Mouse (Mus musculus) lung, embryonic 15.5 days (tissue): ENCODE data around the gene Chchd6. TPM values are rescaled to one million over a fixed set of nuclear protein-coding genes. Genes with fewer than 3 reads are reported as not detected.

ENCODE experiments used
- ATAC-seq: fragments of 200-750 bp; cut with Nextera tagmentation; 2 replicates; pipeline ENCODE4 v1.8.0; 2017; ENCODE audit warnings: moderate number of reproducible peaks, borderline replicate concordance; ENCODE audit not compliant: low FRiP score, low TSS enrichment; ENCODE audit errors: extremely low read depth
- H3K27ac ChIP-seq: fragments of 300-500 bp; sonication (generic); 2 replicates; pipeline ENCODE4 v1.5.1; 2015; ENCODE audit warnings: moderate library complexity, mild to moderate bottlenecking, inconsistent platforms
- H3K27me3 ChIP-seq: fragments of 300-500 bp; sonication (generic); 2 replicates; pipeline ENCODE4 v1.6.1; 2015; ENCODE audit warnings: inconsistent platforms
- H3K36me3 ChIP-seq: fragments of 300-500 bp; sonication (generic); 2 replicates; pipeline ENCODE4 v1.6.1; 2015; ENCODE audit warnings: inconsistent platforms
- H3K4me1 ChIP-seq: fragments of 300-500 bp; sonication (generic); 2 replicates; pipeline ENCODE4 v1.6.1; 2015; ENCODE audit warnings: inconsistent platforms
- H3K4me2 ChIP-seq: fragments of 300-500 bp; sonication (generic); 2 replicates; pipeline ENCODE4 v1.6.1; 2015; ENCODE audit warnings: inconsistent platforms, mild to moderate bottlenecking, moderate library complexity
- H3K4me3 ChIP-seq: fragments of 300-500 bp; sonication (generic); 2 replicates; pipeline ENCODE4 v1.5.1; 2015; ENCODE audit warnings: mild to moderate bottlenecking, inconsistent platforms
- H3K9ac ChIP-seq: fragments of 300-500 bp; sonication (generic); 2 replicates; pipeline ENCODE4 v1.6.1; 2015; ENCODE audit warnings: inconsistent platforms
- H3K9me3 ChIP-seq: fragments of 300-500 bp; sonication (generic); 2 replicates; pipeline ENCODE4 v1.6.1; 2016; ENCODE audit warnings: inconsistent platforms
- WGBS: fragments of 180-500 bp; shearing (Covaris S2); methylation state at CpG from one replicate; pipeline ENCODE4 v1.1.7; 2015; 5-methylcytosine and 5-hydroxymethylcytosine counted together
- polyA plus RNA-seq: library from polyadenylated mRNA; unstranded; fragments of >200 nt; fragmentation: Nextera tagmentation; extraction: Ambion mirVana; gene quantifications from 2 replicates; pipeline ENCODE4 v1.2.1, GENCODE M21; 2015

Chchd6 gene
- polyA plus RNA-seq, 1 experiment from 2014 or later = 60.8 TPM

GRCm38 (mm10) chr6:89381851-89382250, 213.6 kb downstream of the Chchd6 start:
- no peak overlapping the region for H3K4me2 ChIP-seq
- no peak overlapping the region for H3K9ac ChIP-seq
- WGBS = 61% methylated on average over 5 of the region's 5 CpGs
- ATAC-seq = no peak
- H3K9me3 ChIP-seq = no peaks in the 10 kb centered on the region
- H3K4me3 ChIP-seq = no peak overlapping the region
- H3K27me3 ChIP-seq = no peaks in the 10 kb centered on the region
- H3K4me1 ChIP-seq = no peaks in the 10 kb centered on the region
- no peak overlapping the region for H3K27ac ChIP-seq
- H3K36me3 ChIP-seq = no peaks in the 10 kb centered on the region

- 59% methylated on average over 3 of the region's 3 CpGs for WGBS
- Histone ChIP-seq H3K4me1 (no peaks in the 10 kb centered on the region), H3K9me3 (no peaks in the 10 kb centered on the region), H3K9ac (no peak overlapping the region), H3K4me3 (no peak overlapping the region), H3K27ac (no peak overlapping the region), H3K27me3 (no peaks in the 10 kb centered on the region), H3K36me3 (no peaks in the 10 kb centered on the region), H3K4me2 (no peak overlapping the region)
- no peak for ATAC-seq
Measured at GRCm38 (mm10) chr6:89381172-89381571, 214.3 kb downstream of the Chchd6 start.

GRCm38 (mm10) chr6:89380751-89381150, 214.7 kb downstream of the Chchd6 start:
- no peaks in the 10 kb centered on the region for H3K9me3 ChIP-seq
- WGBS = 51% methylated on average over 3 of the region's 3 CpGs

GRCm38 (mm10) chr6:89378264-89378663, 217.2 kb downstream of the Chchd6 start:
- no peak overlapping the region for H3K9ac ChIP-seq
- H3K27me3 ChIP-seq = no peaks in the 10 kb centered on the region
- H3K36me3 ChIP-seq = no peaks in the 10 kb centered on the region
- H3K4me2 ChIP-seq = no peak overlapping the region
- no peaks in the 10 kb centered on the region for H3K4me1 ChIP-seq
- WGBS = 56% methylated on average over 2 of the region's 2 CpGs
- H3K4me3 ChIP-seq = no peak overlapping the region
- ATAC-seq = no peak
- H3K9me3 ChIP-seq = no peaks in the 10 kb centered on the region
- no peak overlapping the region for H3K27ac ChIP-seq

More at GRCm38 (mm10) chr6:89380751-89381150, 214.7 kb downstream of the Chchd6 start:
- H3K27ac ChIP-seq = no peak overlapping the region
- H3K4me1 ChIP-seq = no peaks in the 10 kb centered on the region
- no peak overlapping the region for H3K4me2 ChIP-seq
- H3K36me3 ChIP-seq = no peaks in the 10 kb centered on the region
- H3K4me3 ChIP-seq = no peak overlapping the region
- no peak for ATAC-seq
- H3K27me3 ChIP-seq = no peaks in the 10 kb centered on the region
- no peak overlapping the region for H3K9ac ChIP-seq

GRCm38 (mm10) chr6:89368812-89369211, 226.6 kb downstream of the Chchd6 start:
- Histone ChIP-seq H3K27ac (peak overlapping the region; percentile 1; the same call in 1 of the 2 replicates), H3K4me3 (no peak overlapping the region), H3K27me3 (peaks cover 1% of the 10 kb centered on the region; the same call in 1 of the 2 replicates), H3K4me2 (no peak overlapping the region), H3K4me1 (no peaks in the 10 kb centered on the region), H3K36me3 (no peaks in the 10 kb centered on the region), H3K9ac (no peak overlapping the region), H3K9me3 (no peaks in the 10 kb centered on the region)
- no peak for ATAC-seq

- Histone ChIP-seq H3K4me1 (peaks cover 29% of the 10 kb centered on the region), H3K27me3 (peaks cover 8% of the 10 kb centered on the region; the same call in 1 of the 2 replicates), H3K36me3 (no peaks in the 10 kb centered on the region), H3K4me2 (no peak overlapping the region), H3K27ac (no peak overlapping the region), H3K9ac (no peak overlapping the region), H3K4me3 (no peak overlapping the region), H3K9me3 (no peaks in the 10 kb centered on the region)
- ATAC-seq = no peak
- WGBS = 63% methylated on average over 3 of the region's 3 CpGs
Measured at GRCm38 (mm10) chr6:89364342-89364741, 231.1 kb downstream of the Chchd6 start.

- no peak overlapping the region for H3K27ac ChIP-seq
- H3K9me3 ChIP-seq = no peaks in the 10 kb centered on the region
- peak overlapping the region; percentile 99 for H3K4me3 ChIP-seq
- peak overlapping the region; percentile 45 for H3K9ac ChIP-seq
- H3K27me3 ChIP-seq = peaks cover 8% of the 10 kb centered on the region; the same call in 1 of the 2 replicates
- peaks cover 40% of the 10 kb centered on the region for H3K4me1 ChIP-seq
- H3K4me2 ChIP-seq = peak overlapping the region; percentile 97
- H3K36me3 ChIP-seq = no peaks in the 10 kb centered on the region
- 3% methylated on average over 16 of the region's 16 CpGs for WGBS
- peak; percentile 2; the same call in 1 of the 2 replicates for ATAC-seq
Measured at GRCm38 (mm10) chr6:89363107-89363451, 232.4 kb downstream of the Chchd6 start.

GRCm38 (mm10) chr6:89362281-89363106, 233.0 kb downstream of the Chchd6 start, which contains the start of gene Plxna1:
Gene Plxna1 (minus strand): TSS chr6:89362620.
- Histone ChIP-seq H3K27ac (peak within 1 kb of the TSS; percentile 74), H3K4me3 (peak within 1 kb of the TSS; percentile 99), H3K9ac (peak within 1 kb of the TSS; percentile 99), H3K9me3 (no peaks in the 10 kb centered on the region), H3K36me3 (no peaks in the 10 kb centered on the region), H3K27me3 (peaks cover 8% of the 10 kb centered on the region; the same call in 1 of the 2 replicates), H3K4me2 (peak within 1 kb of the TSS; percentile 97), H3K4me1 (peaks cover 40% of the 10 kb centered on the region)
- under 1% methylated on average over 56 of the region's 110 CpGs for WGBS
- ATAC-seq = peak; percentile 80

- peak overlapping the region; percentile 99 for H3K9ac ChIP-seq
- peak; percentile 24; the same call in 1 of the 2 replicates for ATAC-seq
- no peaks in the 10 kb centered on the region for H3K9me3 ChIP-seq
- peak overlapping the region; percentile 99 for H3K4me3 ChIP-seq
- H3K27me3 ChIP-seq = peaks cover 8% of the 10 kb centered on the region; the same call in 1 of the 2 replicates
- peak overlapping the region; percentile 97 for H3K4me2 ChIP-seq
- peak overlapping the region; percentile 74 for H3K27ac ChIP-seq
- H3K36me3 ChIP-seq = 0 out of 2 replicates have a peak, but pooled peaks cover 6% of the 10 kb centered on the region
- peaks cover 40% of the 10 kb centered on the region for H3K4me1 ChIP-seq
- under 1% methylated on average over 74 of the region's 80 CpGs for WGBS
Measured at GRCm38 (mm10) chr6:89361418-89362280, 233.8 kb downstream of the Chchd6 start.

- 0 out of 2 replicates have a peak, but pooled peaks cover 7% of the 10 kb centered on the region for H3K36me3 ChIP-seq
- 0 out of 2 replicates have a peak, but pooled peaks have one; percentile 0 for ATAC-seq
- H3K4me3 ChIP-seq = peak overlapping the region; percentile 99
- WGBS = 41% methylated on average over 8 of the region's 8 CpGs
- H3K9ac ChIP-seq = peak overlapping the region; percentile 99
- no peak overlapping the region for H3K27ac ChIP-seq
- no peaks in the 10 kb centered on the region for H3K9me3 ChIP-seq
- peak overlapping the region; percentile 97 for H3K4me2 ChIP-seq
- peaks cover 8% of the 10 kb centered on the region; the same call in 1 of the 2 replicates for H3K27me3 ChIP-seq
- H3K4me1 ChIP-seq = peaks cover 40% of the 10 kb centered on the region
Measured at GRCm38 (mm10) chr6:89360709-89361417, 234.6 kb downstream of the Chchd6 start.
